Mouse (Mus musculus): Measurements from ENCODE around the gene Adamts4. TPM values are rescaled to one million over a fixed set of nuclear protein-coding genes. Genes with fewer than 3 reads are reported as not detected.

Adamts4 gene
- polyA plus RNA-seq, 1 experiment from 2014 or later, result 5.2 TPM

- H3K4me3 ChIP-seq (replicated peaks; ENCODE audit: low read depth, low read length), result peak within 1 kb of the TSS; percentile 98
- no peaks in the 10 kb centered on the region for H3K27me3 ChIP-seq (ENCODE audit: insufficient read depth, low read length)
- peaks cover 9% of the 10 kb centered on the region for H3K36me3 ChIP-seq (ENCODE audit: insufficient read depth, low read length)
- peak within 1 kb of the TSS; percentile 82 for H3K4me2 ChIP-seq (ENCODE audit: low read length)
- H3K27ac ChIP-seq, result peak within 1 kb of the TSS; percentile 94
- ATAC-seq (replicated peaks; ENCODE audit: low FRiP score, low read depth), result peak; percentile 91
- H3K9me3 ChIP-seq (replicated peaks; ENCODE audit: low read length), result no peaks in the 10 kb centered on the region
- no peak for TF ChIP-seq CTCF (IDR thresholded peaks at IDR 0.05; ENCODE audit: low read depth)
- H3K4me1 ChIP-seq (replicated peaks; ENCODE audit: insufficient read depth, low read length), result peaks cover 5% of the 10 kb centered on the region; the same call in 1 of the 2 replicates
- peak; percentile 98 for DNase-seq (ENCODE audit: low spot score)
- under 1% methylated on average over 49 of the region's 49 CpGs for WGBS
- peak within 1 kb of the TSS; percentile 98 for H3K9ac ChIP-seq (ENCODE audit: low read depth, low read length)
Observed at GRCm38 (mm10) chr1:171287136-171288081, 37.2 kb downstream of the Adamts4 start, which contains the start of gene Usp21. TSS of gene Usp21 (minus strand) at chr1:171287991.

GRCm38 (mm10) chr1:171288328-171288727 is 38.1 kb downstream of the Adamts4 start:
- Histone ChIP-seq H3K4me3 (replicated peaks; ENCODE audit: low read depth, low read length) (no peak overlapping the region), H3K9ac (ENCODE audit: low read depth, low read length) (no peak overlapping the region), H3K9me3 (replicated peaks; ENCODE audit: low read length) (no peaks in the 10 kb centered on the region), H3K4me1 (replicated peaks; ENCODE audit: insufficient read depth, low read length) (peaks cover 6% of the 10 kb centered on the region), H3K4me2 (ENCODE audit: low read length) (peak overlapping the region; percentile 82; the same call in 1 of the 2 replicates), H3K27me3 (ENCODE audit: insufficient read depth, low read length) (no peaks in the 10 kb centered on the region), H3K36me3 (ENCODE audit: insufficient read depth, low read length) (peaks cover 9% of the 10 kb centered on the region), H3K27ac (peak overlapping the region; percentile 94)
- no peak for TF ChIP-seq CTCF (IDR thresholded peaks at IDR 0.05; ENCODE audit: low read depth)
- 69% methylated on average over 4 of the region's 4 CpGs for WGBS
- DNase-seq (ENCODE audit: low spot score) (no peak), ATAC-seq (replicated peaks; ENCODE audit: low FRiP score, low read depth) (no peak)

DNA sequence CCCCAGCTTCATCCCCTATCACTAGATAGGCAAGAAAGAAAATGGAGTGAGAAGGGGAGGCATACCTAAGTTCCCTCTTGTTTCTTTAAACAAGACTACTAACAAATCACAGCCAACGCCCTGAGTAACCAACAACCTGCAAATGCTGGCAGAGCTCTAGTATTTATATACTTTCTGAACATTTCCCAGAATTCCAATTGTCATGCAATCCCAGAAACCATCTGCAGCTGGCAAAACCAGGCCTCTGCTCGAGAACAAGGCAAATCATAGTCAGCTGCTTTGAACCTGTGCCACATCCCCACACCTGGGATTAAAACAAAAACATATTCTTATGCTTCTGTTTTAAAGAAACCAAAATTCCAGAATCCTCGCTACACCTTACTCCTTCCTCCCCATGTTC is 43.1 kb downstream of the Adamts4 start:
- no peaks in the 10 kb centered on the region for H3K9me3 ChIP-seq (replicated peaks; ENCODE audit: low read length)
- peaks cover 7% of the 10 kb centered on the region for H3K4me1 ChIP-seq (replicated peaks; ENCODE audit: insufficient read depth, low read length)
- H3K36me3 ChIP-seq (ENCODE audit: insufficient read depth, low read length), result peaks cover 3% of the 10 kb centered on the region; the same call in 1 of the 2 replicates
- H3K27ac ChIP-seq, result no peak overlapping the region
- no peak for TF ChIP-seq CTCF (IDR thresholded peaks at IDR 0.05; ENCODE audit: low read depth)
- H3K4me2 ChIP-seq (ENCODE audit: low read length), result peak overlapping the region; percentile 73
- no peak overlapping the region; the same call in 1 of the 2 replicates for H3K9ac ChIP-seq (ENCODE audit: low read depth, low read length)
- peak overlapping the region; percentile 70; the same call in 1 of the 2 replicates for H3K4me3 ChIP-seq (replicated peaks; ENCODE audit: low read depth, low read length)
- 80% methylated on average over 3 of the region's 3 CpGs for WGBS
- no peaks in the 10 kb centered on the region for H3K27me3 ChIP-seq (ENCODE audit: insufficient read depth, low read length)
- ATAC-seq (replicated peaks; ENCODE audit: low FRiP score, low read depth) (no peak), DNase-seq (ENCODE audit: low spot score) (no peak)

DNA sequence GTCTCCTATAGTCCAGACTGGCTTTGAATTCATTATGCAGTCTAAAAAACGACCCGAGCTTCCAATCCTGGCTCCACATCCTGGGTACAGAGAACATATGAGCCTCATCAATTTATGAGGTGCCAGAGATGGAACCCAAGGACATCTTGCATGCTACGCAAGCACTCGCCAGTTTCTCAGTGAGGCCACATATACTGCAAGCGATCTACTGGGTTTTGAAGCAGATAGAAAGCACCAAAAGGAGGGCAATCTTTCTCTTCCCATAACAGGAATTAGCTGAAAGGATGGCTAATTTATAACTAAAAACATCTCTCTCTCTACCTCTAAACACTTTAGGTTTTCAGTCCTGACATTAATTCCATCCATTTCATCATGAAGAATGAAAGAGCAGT is 43.7 kb downstream of the Adamts4 start:
- Histone ChIP-seq H3K4me3 (replicated peaks; ENCODE audit: low read depth, low read length) (peak overlapping the region; percentile 70), H3K27me3 (ENCODE audit: insufficient read depth, low read length) (no peaks in the 10 kb centered on the region), H3K27ac (peak overlapping the region; percentile 96), H3K4me2 (ENCODE audit: low read length) (peak overlapping the region; percentile 73), H3K9me3 (replicated peaks; ENCODE audit: low read length) (no peaks in the 10 kb centered on the region), H3K36me3 (ENCODE audit: insufficient read depth, low read length) (no peaks in the 10 kb centered on the region; the same call in 1 of the 2 replicates), H3K9ac (ENCODE audit: low read depth, low read length) (peak overlapping the region; percentile 80), H3K4me1 (replicated peaks; ENCODE audit: insufficient read depth, low read length) (peaks cover 7% of the 10 kb centered on the region)
- no peak for TF ChIP-seq CTCF (IDR thresholded peaks at IDR 0.05; ENCODE audit: low read depth)
- WGBS, result 38% methylated on average over 5 of the region's 5 CpGs
- no peak for ATAC-seq (replicated peaks; ENCODE audit: low FRiP score, low read depth)
- DNase-seq (ENCODE audit: low spot score), result no peak

DNA sequence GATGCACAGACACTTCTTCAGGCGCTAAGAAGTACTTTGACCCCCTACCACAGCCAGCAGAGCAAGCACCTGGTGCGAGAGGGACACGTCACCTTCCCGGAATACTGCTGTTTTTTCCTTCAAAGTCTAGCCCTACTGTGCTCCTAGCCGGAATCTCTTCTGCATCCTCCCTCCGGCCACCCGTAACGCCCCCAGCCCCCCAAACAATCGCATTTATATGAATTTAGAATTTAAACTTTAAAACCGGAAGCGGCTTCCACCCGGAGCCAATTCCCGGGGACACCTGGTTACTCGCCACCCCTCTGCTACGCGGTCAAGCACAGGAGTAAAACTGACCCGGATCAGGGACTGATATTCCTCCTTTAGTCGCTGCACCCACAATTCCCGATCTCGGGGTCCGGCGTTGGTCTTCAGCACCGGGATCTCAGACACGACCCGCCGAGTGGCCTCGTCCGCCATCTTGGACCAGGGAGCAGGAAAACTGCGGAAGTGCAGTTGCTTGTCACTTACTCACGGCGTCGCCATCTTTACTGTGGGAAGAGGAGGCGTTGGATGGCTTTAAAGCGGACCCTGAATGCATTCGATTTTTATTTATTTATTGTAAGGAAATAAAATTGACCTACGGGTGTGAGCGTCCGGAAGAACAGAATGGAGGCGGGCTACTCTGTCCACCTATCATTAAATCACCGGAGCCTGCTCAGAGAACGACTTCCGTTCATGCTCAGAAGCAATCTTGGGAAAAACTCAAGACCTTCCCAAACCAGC is 44.3 kb downstream of the Adamts4 start, which contains the start of gene Ufc1:
TSS of gene Ufc1 (minus strand) at position 727 of the 765 bp plus-strand sequence.
- DNase-seq (ENCODE audit: low spot score) (peak; percentile 98), ATAC-seq (replicated peaks; ENCODE audit: low FRiP score, low read depth) (peak; percentile 83)
- Histone ChIP-seq H3K9me3 (replicated peaks; ENCODE audit: low read length) (no peaks in the 10 kb centered on the region), H3K27me3 (ENCODE audit: insufficient read depth, low read length) (no peaks in the 10 kb centered on the region), H3K4me2 (ENCODE audit: low read length) (peak within 1 kb of the TSS; percentile 73), H3K27ac (peak within 1 kb of the TSS; percentile 96), H3K4me3 (replicated peaks; ENCODE audit: low read depth, low read length) (peak within 1 kb of the TSS; percentile 70), H3K36me3 (ENCODE audit: insufficient read depth, low read length) (no peaks in the 10 kb centered on the region; the same call in 1 of the 2 replicates), H3K4me1 (replicated peaks; ENCODE audit: insufficient read depth, low read length) (peaks cover 7% of the 10 kb centered on the region), H3K9ac (ENCODE audit: low read depth, low read length) (peak within 1 kb of the TSS; percentile 80)
- WGBS, result under 1% methylated on average over 42 of the region's 42 CpGs
- no peak for TF ChIP-seq CTCF (IDR thresholded peaks at IDR 0.05; ENCODE audit: low read depth)

DNA sequence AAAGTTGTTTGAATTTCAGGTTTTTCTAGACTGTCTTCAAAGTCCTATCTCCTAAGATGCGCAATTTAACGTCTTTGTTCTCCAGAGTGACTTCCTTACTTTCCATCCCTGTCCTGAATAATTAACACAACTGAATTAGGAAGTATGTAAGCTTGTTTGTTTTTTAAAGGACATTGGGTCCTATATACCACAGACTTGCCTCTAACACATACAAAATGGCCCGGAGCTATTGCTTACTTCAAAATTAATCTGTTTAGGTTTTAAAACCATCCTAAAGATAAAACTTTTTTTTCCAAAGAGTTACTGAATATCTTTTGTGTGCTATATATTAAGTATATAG is 44.8 kb downstream of the Adamts4 start:
- peaks cover 7% of the 10 kb centered on the region for H3K4me1 ChIP-seq (replicated peaks; ENCODE audit: insufficient read depth, low read length)
- TF ChIP-seq CTCF (IDR thresholded peaks at IDR 0.05; ENCODE audit: low read depth), result no peak
- WGBS, result 20% methylated on average over 3 of the region's 3 CpGs
- ATAC-seq (replicated peaks; ENCODE audit: low FRiP score, low read depth) (peak; percentile 6; the same call in 1 of the 2 replicates), DNase-seq (ENCODE audit: low spot score) (no peak)
- H3K36me3 ChIP-seq (ENCODE audit: insufficient read depth, low read length), result no peaks in the 10 kb centered on the region
- H3K4me2 ChIP-seq (ENCODE audit: low read length), result peak overlapping the region; percentile 73
- peak overlapping the region; percentile 70 for H3K4me3 ChIP-seq (replicated peaks; ENCODE audit: low read depth, low read length)
- peak overlapping the region; percentile 80; the same call in 1 of the 2 replicates for H3K9ac ChIP-seq (ENCODE audit: low read depth, low read length)
- H3K27me3 ChIP-seq (ENCODE audit: insufficient read depth, low read length), result no peaks in the 10 kb centered on the region
- H3K9me3 ChIP-seq (replicated peaks; ENCODE audit: low read length), result no peaks in the 10 kb centered on the region
- H3K27ac ChIP-seq, result peak overlapping the region; percentile 96
